Mouse (Mus musculus) liver, postnatal 0 days (tissue): ENCODE data around the gene Plk2.

Experiments used
- CTCF ChIP-seq: sonication (generic); IDR thresholded peaks from 2 replicates; pipeline ENCODE4 v1.5.1; 2016; ENCODE audit warnings: antibody characterized with exemption, low read depth
- EP300 ChIP-seq: IDR thresholded peaks from 2 replicates; pipeline ENCODE4 v1.6.1; 2016; ENCODE audit warnings: antibody characterized with exemption, low read depth, mild to moderate bottlenecking

DNA sequence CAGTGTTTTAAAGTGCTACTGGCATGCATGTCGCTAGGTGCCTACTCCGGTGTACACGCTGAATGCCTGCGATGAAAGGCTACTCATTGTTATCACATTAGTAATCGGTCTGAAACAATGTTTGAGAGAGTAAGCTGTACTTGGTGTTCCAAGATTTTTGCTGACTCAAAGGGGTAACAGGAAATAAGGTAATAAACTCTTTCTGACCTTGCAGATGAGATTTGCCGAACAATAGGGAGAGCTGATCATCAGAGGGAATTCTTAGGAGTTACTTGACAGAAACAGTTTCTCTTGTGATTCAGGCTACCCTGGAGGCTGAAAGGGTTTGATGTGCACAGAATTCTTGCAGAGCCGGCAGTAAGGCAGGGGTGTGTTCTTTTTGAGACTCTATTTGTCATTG is 41.8 kb downstream of the Plk2 start:
- TF ChIP-seq CTCF (no peak), EP300 (no peak)
